Mouse (Mus musculus) kidney, adult 2 months (tissue): ENCODE data around the gene Pmepa1.

Source experiments
- CTCF ChIP-seq: fragments of 200-500 bp; conservative IDR thresholded peaks from 2 replicates; pipeline ENCODE4 v1.5.1; 2011; ENCODE audit warnings: low read depth, mild to moderate bottlenecking, control low read depth, low read length, moderate library complexity, mixed read lengths; ENCODE audit not compliant: insufficient read depth, insufficient read length
- POLR2A ChIP-seq: fragments of 200-500 bp; IDR thresholded peaks from one replicate; pipeline ENCODE4 v1.6.1; 2011; ENCODE audit warnings: low read depth, low read length, control low read depth

DNA sequence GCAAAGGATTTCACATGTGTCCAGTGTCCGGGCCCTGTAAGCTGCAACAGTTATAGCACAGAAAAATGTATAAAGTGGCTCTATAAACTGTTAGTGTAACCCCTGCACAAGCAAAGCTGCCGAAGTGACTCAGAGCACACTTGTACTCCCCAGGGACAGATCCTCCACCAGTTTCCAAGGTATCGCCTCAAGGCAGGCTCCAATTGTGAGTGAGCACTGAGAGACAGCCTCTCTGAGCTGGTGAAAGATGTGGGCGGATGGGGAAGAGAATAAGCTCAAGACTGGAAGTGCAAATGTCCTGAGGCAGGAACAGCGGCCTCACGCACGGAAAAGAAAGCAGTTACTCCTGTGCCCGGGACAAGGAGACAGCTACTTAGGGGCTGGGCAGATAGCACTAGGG, 26.4 kb downstream of the Pmepa1 start:
- TF ChIP-seq POLR2A (no peak), CTCF (no peak)
